Mouse (Mus musculus) heart, postnatal 0 days (tissue): ENCODE measurements around the gene Chga.

Source experiments
- CTCF ChIP-seq: IDR thresholded peaks from 2 replicates; pipeline ENCODE4 v1.5.1; 2016; ENCODE audit warnings: antibody characterized with exemption, control low read depth, low read depth
- EP300 ChIP-seq: IDR thresholded peaks from 2 replicates; pipeline ENCODE4 v1.6.1; 2016; ENCODE audit warnings: antibody characterized with exemption, low read depth

GRCm38 (mm10) chr12:102590711-102591360, 36.1 kb downstream of the Chga start:
- no peak for TF ChIP-seq CTCF
- TF ChIP-seq EP300: no peak
